Mouse (Mus musculus) naive thymus-derived CD4-positive, alpha-beta T cell, adult 2 months (primary cell): ENCODE results near the gene Zfp991.
"Not testable (repeated sequence)": the region's sequence is repeated elsewhere in the genome, so short reads cannot be mapped to it uniquely, and the experiment has no call there.

Source experiments
- DNase-seq: peaks from one replicate; pipeline ENCODE4 v3.0.0-alpha.2; 2011; ENCODE audit warnings: low read depth

Gene Zfp991

DNA sequence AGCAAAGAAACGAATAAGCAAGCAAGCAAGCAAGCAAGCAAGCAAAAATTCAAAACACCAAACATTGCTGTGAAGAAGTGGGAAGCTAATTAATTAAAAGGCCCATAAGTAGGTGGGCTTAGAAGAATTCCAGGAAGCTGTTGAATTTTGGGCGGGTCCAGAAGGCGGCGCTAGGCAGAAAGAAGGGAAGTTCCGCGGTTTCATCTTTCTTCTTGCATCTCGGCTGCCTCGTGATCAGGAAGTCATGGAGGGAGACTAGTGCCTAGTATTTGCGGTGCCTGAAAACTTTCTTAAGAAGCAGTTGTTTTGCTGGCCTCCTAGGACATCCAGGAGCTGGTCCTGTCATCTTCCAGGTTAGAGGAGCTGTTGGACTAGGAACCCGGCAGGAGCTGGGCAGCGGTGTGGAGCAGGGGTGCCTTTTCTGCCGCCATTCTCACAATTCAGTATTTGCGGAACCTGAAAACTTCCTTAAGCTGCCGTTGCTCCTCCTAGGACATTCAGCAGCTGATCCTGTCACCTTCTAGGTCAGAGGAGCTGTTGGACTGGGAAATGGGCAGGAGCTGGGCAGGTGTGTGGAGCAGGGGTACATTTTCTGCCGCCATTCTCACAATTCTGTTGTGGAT is at the start of gene Zfp991:
Gene Zfp991 (plus strand): TSS at position 202 of the 623 bp plus-strand sequence.
- not testable (repeated sequence) for DNase-seq

DNA sequence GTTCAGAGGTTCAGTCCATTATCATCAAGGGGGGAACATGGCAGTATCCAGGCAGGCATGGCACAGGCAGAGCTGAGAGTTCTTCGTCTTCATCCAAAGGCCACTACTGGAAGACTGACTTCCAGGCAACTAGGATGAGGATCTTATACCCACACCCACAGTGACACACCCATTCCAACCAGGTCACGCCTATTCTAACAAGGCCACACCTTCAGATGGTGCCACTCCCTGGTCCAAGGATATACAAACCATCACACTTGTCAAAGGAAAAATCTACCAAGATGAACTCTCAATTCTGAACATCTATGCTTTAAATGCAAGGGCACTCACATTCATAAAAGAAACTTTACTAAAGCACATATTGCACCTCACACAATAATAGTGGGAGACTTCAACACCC is 36.2 kb upstream of the Zfp991 start:
- not testable (repeated sequence) for DNase-seq

- not testable (repeated sequence) for DNase-seq
These were observed 29.9 kb upstream of the Zfp991 start for GRCm38 (mm10) chr4:147101666-147102626.

GRCm38 (mm10) chr4:147103814-147104213 is 28.0 kb upstream of the Zfp991 start:
- not testable (repeated sequence) for DNase-seq

DNA sequence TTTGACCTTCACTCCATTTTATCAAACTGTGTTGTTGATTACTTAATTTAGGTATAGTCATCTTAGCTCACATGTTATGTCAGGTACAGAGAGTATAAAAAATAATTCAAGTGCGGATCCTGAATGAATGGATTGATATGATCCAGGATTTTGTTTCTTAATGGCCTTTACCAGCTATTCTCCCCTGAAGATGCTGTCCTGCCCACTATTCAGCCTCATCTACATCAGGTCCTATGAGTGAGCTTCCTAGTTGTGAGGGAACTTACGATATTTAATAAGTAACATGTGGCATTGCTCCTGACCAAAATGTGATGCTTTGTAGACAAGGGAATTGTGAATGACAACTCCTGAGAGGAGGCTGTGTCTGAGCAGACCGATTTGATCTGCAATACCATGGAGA is 14.0 kb upstream of the Zfp991 start:
- not testable (repeated sequence) for DNase-seq

DNA sequence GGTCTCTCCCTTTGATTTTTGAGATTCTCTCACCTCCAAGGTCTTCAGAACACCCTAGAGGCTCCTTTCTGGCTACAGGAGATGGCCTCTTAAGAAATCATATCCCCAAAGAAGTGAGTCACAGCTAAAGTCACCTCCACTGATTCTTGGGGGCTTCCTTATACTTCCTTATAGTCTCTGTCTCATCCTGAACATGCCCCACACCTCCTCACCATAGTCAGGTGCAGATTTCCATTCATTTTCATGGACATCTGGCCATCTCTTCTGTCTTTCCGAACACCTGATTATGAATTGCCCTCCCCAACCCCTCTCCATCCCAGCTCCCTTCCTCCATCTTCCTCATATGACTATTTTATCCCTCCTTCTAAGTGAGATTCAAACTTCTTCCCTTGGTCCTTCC is 9.6 kb upstream of the Zfp991 start:
- DNase-seq = not testable (repeated sequence)

GRCm38 (mm10) chr4:147123797-147124196 is 8.0 kb upstream of the Zfp991 start:
- not testable (repeated sequence) for DNase-seq

GRCm38 (mm10) chr4:147124400-147125306 is 7.2 kb upstream of the Zfp991 start:
- not testable (repeated sequence) for DNase-seq

DNA sequence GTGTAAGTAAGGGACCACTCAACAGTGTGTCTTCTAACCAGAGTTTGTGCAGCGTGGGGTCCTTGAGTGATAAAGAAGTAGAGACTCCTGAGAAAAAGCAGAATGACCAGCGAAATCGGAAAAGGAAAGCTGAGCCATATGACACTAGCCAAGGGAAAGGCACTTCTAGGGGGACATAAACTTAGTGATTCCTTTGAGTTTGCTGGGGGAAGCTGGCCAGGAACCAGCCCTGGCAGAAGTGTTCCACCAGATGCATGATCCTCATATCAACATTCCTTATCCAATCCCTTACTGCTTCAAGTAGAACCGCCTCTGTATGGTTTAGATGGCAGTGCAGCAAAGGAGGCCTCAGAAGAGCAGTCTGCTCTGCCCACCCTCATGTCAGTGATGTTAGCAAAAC is 6.5 kb upstream of the Zfp991 start:
- not testable (repeated sequence) for DNase-seq

DNA sequence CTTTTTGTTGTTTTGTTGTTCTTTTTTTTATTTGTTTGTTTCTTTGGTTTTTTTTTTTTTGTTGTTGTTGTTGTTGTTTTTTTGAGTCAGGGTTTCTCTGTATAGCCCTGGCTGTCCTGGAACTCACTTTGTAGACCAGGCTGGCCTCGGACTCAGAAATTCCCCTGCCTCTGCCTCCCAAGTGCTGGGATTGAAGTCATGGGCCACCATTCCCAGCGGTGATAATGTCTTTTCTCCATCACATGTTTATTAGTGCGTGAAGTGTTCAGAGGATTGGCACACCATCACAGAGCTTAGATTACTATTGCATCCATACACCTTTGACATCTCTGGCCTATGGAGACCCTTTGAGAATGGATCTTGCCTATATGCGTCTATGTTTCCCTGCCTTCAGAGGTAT is 6.0 kb upstream of the Zfp991 start:
- not testable (repeated sequence) for DNase-seq

DNA sequence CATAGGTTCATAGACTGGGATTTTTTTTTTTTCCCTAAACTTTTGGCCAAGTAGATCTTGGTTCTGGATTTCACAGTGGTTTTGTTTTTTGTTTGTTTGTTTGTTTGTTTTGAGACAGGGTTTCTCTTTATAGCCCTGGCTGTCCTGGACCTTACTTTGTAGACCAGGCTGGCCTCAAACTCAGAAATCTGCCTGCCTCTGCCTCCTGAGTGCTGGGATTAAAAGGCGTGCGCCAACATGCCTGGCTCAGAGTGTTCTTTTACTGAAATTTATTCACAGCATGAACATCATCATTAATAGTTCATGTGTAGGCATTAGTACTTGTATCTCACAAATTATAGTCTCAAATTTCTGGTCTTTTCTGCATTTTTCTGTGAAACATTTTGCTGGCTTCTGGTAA is 5.4 kb upstream of the Zfp991 start:
- not testable (repeated sequence) for DNase-seq

DNA sequence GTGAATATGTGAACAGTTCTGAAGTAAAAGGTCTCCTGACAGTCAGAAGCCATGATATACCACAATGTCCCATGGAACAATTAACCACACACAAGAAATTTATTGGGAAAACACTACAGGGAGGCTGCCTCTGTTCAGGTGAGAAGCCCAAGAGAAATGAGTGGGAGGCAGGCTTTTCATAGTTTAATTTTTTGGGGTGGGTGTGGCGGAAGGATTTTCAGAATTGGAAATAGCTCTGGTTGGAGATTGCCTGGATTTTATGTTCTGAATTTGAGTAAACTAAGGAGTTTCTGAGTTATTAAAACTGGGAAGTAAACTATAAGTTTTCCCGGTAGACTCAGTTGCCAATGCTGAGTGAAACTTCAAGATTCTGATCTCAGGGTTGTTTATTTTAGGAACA is 4.7 kb upstream of the Zfp991 start:
- DNase-seq = not testable (repeated sequence)

GRCm38 (mm10) chr4:147128152-147128551 is 3.7 kb upstream of the Zfp991 start:
- not testable (repeated sequence) for DNase-seq

DNA sequence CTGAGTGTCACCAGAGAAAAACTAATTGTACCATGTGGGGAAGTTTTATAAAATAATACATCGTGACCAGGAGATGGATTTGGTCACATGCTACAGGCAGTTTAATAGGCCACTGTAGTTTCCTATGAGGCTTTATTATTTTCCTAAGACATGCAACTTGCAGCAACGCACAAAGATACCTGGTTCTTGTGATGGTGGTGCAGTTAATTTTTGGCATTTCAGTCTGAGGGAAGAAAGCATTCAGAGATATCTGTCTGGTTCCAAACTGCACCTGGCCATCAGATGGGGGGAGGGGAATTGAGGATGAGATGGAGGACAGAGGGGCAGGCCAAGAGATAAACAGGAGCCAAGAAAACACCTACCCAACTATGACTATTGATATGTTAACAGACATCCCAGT is 1.8 kb downstream of the Zfp991 start:
- DNase-seq = not testable (repeated sequence)

- DNase-seq = not testable (repeated sequence)
These were observed 9.9 kb downstream of the Zfp991 start for GRCm38 (mm10) chr4:147141757-147142156.

DNA sequence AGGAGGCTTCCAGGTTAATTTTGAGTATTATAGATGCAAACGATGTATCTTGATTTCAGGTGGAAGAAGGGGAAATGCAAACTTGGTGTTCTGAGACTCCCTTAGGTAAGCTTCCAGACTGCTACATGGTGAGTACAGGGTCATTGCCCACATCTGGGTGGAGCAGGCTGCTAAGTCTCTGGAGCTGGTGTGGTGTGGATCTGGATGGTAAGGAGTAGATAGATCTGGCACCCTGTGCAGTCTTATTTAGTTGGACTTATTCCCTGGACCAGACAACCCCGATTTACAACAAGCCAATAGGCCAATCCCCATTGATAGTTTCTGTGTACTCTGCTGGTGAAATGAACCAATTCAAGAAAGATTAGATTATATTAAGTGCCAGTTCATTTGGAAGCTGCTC is 33.4 kb downstream of the Zfp991 start:
- not testable (repeated sequence) for DNase-seq

- not testable (repeated sequence) for DNase-seq
These were observed 38.7 kb downstream of the Zfp991 start for GRCm38 (mm10) chr4:147170547-147170946.

- not testable (repeated sequence) for DNase-seq
These were observed 39.7 kb downstream of the Zfp991 start for GRCm38 (mm10) chr4:147171557-147171956.

DNA sequence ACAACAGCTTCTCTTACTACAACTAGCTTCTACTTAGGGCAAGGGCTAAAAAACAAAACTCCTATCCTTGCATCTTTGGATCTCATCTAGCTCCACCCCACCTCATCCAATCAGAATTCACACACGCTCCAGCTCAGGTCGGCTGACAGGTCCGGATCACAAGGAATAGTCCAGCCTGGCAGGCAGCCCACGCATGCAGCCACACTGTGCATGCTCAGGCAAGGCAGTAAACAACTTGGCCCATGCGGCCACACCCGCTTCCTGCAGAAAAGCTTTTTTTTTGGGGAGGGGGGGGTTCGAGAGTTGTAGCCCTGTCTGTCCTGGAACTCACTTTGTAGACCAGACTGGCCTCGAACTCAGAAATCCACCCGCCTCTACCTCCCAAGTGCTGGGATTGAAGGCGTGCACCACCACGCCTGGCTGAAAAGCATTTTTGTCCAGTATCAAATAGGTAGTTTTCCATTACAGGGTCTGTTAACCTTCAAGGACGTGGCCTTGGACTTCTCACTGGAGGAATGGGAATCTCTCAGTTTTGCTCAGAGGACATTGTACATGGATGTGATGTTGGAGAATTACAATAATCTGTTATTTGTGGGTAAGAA is 44.5 kb downstream of the Zfp991 start:
- DNase-seq = not testable (repeated sequence)

- DNase-seq = not testable (repeated sequence)
These were observed 49.4 kb downstream of the Zfp991 start for GRCm38 (mm10) chr4:147181141-147181685.
